Mouse (Mus musculus): ENCODE measurements around the gene Hpn. TPM values are rescaled to one million over a fixed set of nuclear protein-coding genes. Genes with fewer than 3 reads are reported as not detected.

Hpn gene
- total and polyA plus RNA-seq, 3 experiments: 0.87 TPM; not detected in 2

DNA sequence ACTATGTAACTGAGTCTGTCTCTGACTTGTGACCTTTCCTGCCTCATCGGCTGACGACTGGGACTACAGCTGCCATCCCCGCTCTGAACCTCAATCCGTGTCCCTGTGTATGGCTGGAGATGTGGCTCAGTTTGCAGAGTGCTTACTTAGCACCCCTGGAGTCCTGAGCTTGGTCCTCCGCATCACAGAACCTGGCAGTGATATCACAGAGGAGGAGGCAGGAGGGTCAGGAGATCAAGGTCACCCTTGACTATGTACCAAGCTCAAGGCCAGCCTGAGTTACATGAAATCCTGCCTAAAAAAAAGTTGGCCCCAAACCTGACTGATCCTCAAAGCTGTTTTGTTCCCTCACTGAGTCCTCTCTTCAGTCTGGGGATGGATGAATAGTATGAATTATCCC lies 57.4 kb downstream of the Hpn start:
- DNase-seq (ENCODE audit: low spot score) (no peak), ATAC-seq (ENCODE audit: extremely low read depth, insufficient number of reproducible peaks, low FRiP score, poor library complexity, severe bottlenecking) (no peak)
- Histone ChIP-seq H3K9me3 (replicated peaks) (peaks cover 46% of the 10 kb centered on the region), H3K27me3 (ENCODE audit: insufficient read depth, low read length) (no peaks in the 10 kb centered on the region), H3K4me1 (ENCODE audit: insufficient read depth, low read depth, low read length) (no peaks in the 10 kb centered on the region), H3K36me3 (replicated peaks) (no peaks in the 10 kb centered on the region), H3K4me3 (ENCODE audit: low read depth, low read length) (no peak overlapping the region)
- TF ChIP-seq GATA1 (IDR thresholded peaks at IDR 0.05; ENCODE audit: borderline replicate concordance, low read length) (no peak), GATA2 (IDR thresholded peaks at IDR 0.05; ENCODE audit: borderline replicate concordance, low read depth, low read length) (no peak), TAL1 (conservative IDR thresholded peaks at IDR 0.05; ENCODE audit: low read depth, low read length) (no peak), POLR2AphosphoS5 (IDR thresholded peaks at IDR 0.05; ENCODE audit: insufficient replicate concordance, low read depth, low read length) (no peak), CTCF (IDR thresholded peaks at IDR 0.05; ENCODE audit: low read depth, low read length) (no peak)

GRCm38 (mm10) chr7:31057071-31057470 lies 58.0 kb downstream of the Hpn start, which contains the start of gene Fxyd1:
Gene Fxyd1, minus strand, starts transcription at chr7:31057199.
- DNase-seq (ENCODE audit: low spot score) (no peak), ATAC-seq (ENCODE audit: extremely low read depth, insufficient number of reproducible peaks, low FRiP score, poor library complexity, severe bottlenecking) (no peak)
- H3K36me3 ChIP-seq (replicated peaks): no peaks in the 10 kb centered on the region
- peaks cover 48% of the 10 kb centered on the region for H3K9me3 ChIP-seq (replicated peaks)
- no peaks in the 10 kb centered on the region for H3K27me3 ChIP-seq (ENCODE audit: insufficient read depth, low read length)
- H3K4me1 ChIP-seq (ENCODE audit: insufficient read depth, low read depth, low read length): no peaks in the 10 kb centered on the region
- H3K4me3 ChIP-seq (ENCODE audit: low read depth, low read length): no peak within 1 kb of the TSS
- TF ChIP-seq CTCF (IDR thresholded peaks at IDR 0.05; ENCODE audit: low read depth, low read length) (no peak), POLR2AphosphoS5 (IDR thresholded peaks at IDR 0.05; ENCODE audit: insufficient replicate concordance, low read depth, low read length) (no peak), TAL1 (conservative IDR thresholded peaks at IDR 0.05; ENCODE audit: low read depth, low read length) (no peak), GATA2 (IDR thresholded peaks at IDR 0.05; ENCODE audit: borderline replicate concordance, low read depth, low read length) (no peak), GATA1 (IDR thresholded peaks at IDR 0.05; ENCODE audit: borderline replicate concordance, low read length) (no peak)

DNA sequence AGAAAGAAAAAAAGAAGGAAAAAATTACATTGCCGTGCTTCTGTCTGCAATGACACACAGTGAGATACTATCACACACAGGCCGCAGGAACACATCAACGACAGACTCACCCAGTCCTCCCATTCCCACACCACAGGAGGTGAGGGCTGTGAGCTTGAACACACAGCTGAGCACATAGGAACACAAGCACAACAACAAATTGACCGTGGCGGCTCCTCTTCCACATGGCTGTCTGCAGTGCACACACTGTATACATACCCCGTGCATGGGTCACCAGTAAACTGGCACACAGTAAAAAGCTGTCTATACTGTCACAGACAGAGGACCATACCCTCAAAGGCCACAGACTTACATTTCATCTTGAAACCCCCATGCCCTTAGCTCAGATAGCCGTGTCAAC lies 58.6 kb downstream of the Hpn start:
- no peak overlapping the region for H3K4me3 ChIP-seq (ENCODE audit: low read depth, low read length)
- TF ChIP-seq CTCF (IDR thresholded peaks at IDR 0.05; ENCODE audit: low read depth, low read length) (no peak), GATA1 (IDR thresholded peaks at IDR 0.05; ENCODE audit: borderline replicate concordance, low read length) (no peak), POLR2AphosphoS5 (IDR thresholded peaks at IDR 0.05; ENCODE audit: insufficient replicate concordance, low read depth, low read length) (no peak), TAL1 (conservative IDR thresholded peaks at IDR 0.05; ENCODE audit: low read depth, low read length) (no peak), GATA2 (IDR thresholded peaks at IDR 0.05; ENCODE audit: borderline replicate concordance, low read depth, low read length) (no peak)
- DNase-seq (ENCODE audit: low spot score) (no peak), ATAC-seq (ENCODE audit: extremely low read depth, insufficient number of reproducible peaks, low FRiP score, poor library complexity, severe bottlenecking) (no peak)
- H3K27me3 ChIP-seq (ENCODE audit: insufficient read depth, low read length): peaks cover 4% of the 10 kb centered on the region; the same call in 1 of the 2 replicates
- H3K36me3 ChIP-seq (replicated peaks): no peaks in the 10 kb centered on the region
- peaks cover 52% of the 10 kb centered on the region for H3K9me3 ChIP-seq (replicated peaks)
- H3K4me1 ChIP-seq (ENCODE audit: insufficient read depth, low read depth, low read length): no peaks in the 10 kb centered on the region

DNA sequence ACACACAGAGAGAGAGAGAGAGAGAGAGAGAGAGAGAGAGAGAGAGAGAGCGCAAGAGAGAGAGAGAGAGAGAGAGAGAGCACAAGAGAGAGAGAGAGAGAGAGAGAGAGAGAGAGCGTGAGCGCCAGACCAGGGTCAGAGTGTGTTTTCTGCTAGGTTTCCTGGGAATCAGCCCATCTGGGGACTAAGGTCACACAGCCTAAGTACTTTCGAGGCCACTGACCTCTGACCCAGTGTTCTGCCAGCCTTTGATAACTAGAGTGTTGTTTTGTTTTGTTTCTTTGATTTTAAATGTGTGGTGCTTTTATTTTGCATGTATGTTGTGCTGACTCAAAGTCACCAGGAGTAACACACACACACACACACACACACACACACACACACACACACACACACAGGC lies 59.2 kb downstream of the Hpn start:
- Histone ChIP-seq H3K9me3 (replicated peaks) (peaks cover 53% of the 10 kb centered on the region), H3K4me1 (ENCODE audit: insufficient read depth, low read depth, low read length) (no peaks in the 10 kb centered on the region), H3K36me3 (replicated peaks) (no peaks in the 10 kb centered on the region), H3K27me3 (ENCODE audit: insufficient read depth, low read length) (peaks cover 4% of the 10 kb centered on the region; the same call in 1 of the 2 replicates), H3K4me3 (ENCODE audit: low read depth, low read length) (no peak overlapping the region)
- ATAC-seq (ENCODE audit: extremely low read depth, insufficient number of reproducible peaks, low FRiP score, poor library complexity, severe bottlenecking) (no peak), DNase-seq (ENCODE audit: low spot score) (no peak)
- TF ChIP-seq GATA1 (IDR thresholded peaks at IDR 0.05; ENCODE audit: borderline replicate concordance, low read length): no peak
- TF ChIP-seq POLR2AphosphoS5 (IDR thresholded peaks at IDR 0.05; ENCODE audit: insufficient replicate concordance, low read depth, low read length): no peak
- no peak for TF ChIP-seq CTCF (IDR thresholded peaks at IDR 0.05; ENCODE audit: low read depth, low read length)
- no peak for TF ChIP-seq TAL1 (conservative IDR thresholded peaks at IDR 0.05; ENCODE audit: low read depth, low read length)
- TF ChIP-seq GATA2 (IDR thresholded peaks at IDR 0.05; ENCODE audit: borderline replicate concordance, low read depth, low read length): no peak

DNA sequence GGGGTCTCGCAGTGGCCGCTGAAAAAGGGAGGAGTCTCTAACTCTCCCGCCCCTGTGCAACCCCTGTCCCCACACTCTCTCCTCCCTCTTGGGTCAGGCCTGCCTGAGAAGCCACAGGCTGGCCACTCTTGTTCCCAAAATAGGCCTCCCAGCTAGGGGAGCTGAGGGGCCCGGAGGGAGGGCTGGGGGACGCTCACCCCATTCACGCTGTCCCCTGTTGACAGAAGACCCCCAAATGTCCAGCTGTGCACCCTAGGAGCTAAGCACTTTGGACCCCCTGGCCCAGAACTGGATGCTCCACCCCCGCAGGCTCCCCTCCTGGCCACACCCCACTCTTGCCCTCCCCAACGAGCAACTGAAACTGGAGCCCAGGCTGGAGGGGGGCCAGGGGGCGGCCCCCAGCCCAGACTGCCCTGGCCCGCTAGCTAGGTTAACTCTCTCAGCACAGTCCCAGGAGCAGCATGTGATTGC lies 59.7 kb downstream of the Hpn start:
- ATAC-seq (ENCODE audit: extremely low read depth, insufficient number of reproducible peaks, low FRiP score, poor library complexity, severe bottlenecking): no peak
- no peak for DNase-seq (ENCODE audit: low spot score)
- H3K36me3 ChIP-seq (replicated peaks): no peaks in the 10 kb centered on the region
- H3K27me3 ChIP-seq (ENCODE audit: insufficient read depth, low read length): peaks cover 4% of the 10 kb centered on the region; the same call in 1 of the 2 replicates
- no peaks in the 10 kb centered on the region for H3K4me1 ChIP-seq (ENCODE audit: insufficient read depth, low read depth, low read length)
- TF ChIP-seq POLR2AphosphoS5 (IDR thresholded peaks at IDR 0.05; ENCODE audit: insufficient replicate concordance, low read depth, low read length): no peak
- H3K9me3 ChIP-seq (replicated peaks): peaks cover 51% of the 10 kb centered on the region
- no peak overlapping the region for H3K4me3 ChIP-seq (ENCODE audit: low read depth, low read length)

DNA sequence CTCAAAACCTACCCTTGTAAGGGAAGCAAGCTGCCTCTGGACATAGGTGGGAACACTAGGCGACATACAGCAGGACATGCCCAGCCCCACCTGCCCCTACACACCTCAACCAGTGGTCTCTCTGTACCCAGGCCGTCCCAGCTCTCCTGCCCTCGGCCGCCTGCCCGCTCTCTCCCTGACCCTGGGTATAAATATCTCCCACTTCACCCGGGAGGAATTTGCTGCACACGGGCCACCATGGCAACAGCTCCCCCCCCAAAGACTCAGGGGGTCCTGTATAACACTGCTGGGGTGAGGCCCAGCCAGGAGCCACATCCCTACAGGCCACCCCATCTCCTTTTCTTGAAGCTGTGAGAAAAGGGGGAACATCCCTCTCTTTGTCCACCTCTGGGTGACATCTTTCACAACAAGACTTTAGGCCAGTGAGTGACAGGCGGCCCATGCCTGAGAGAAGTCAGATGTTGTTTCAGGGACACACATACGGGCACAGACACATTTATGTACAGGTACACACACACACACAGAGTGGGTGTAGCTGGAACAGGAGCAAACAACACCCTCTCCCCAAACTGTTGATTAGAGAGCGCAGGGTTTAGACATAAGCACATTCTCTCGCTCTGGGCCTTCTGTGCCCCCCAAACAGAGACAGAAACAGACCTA lies 60.3 kb downstream of the Hpn start:
- no peak overlapping the region for H3K4me3 ChIP-seq (ENCODE audit: low read depth, low read length)
- peaks cover 4% of the 10 kb centered on the region; the same call in 1 of the 2 replicates for H3K27me3 ChIP-seq (ENCODE audit: insufficient read depth, low read length)
- H3K4me1 ChIP-seq (ENCODE audit: insufficient read depth, low read depth, low read length): no peaks in the 10 kb centered on the region
- TF ChIP-seq POLR2AphosphoS5 (IDR thresholded peaks at IDR 0.05; ENCODE audit: insufficient replicate concordance, low read depth, low read length) (no peak), GATA1 (IDR thresholded peaks at IDR 0.05; ENCODE audit: borderline replicate concordance, low read length) (no peak), GATA2 (IDR thresholded peaks at IDR 0.05; ENCODE audit: borderline replicate concordance, low read depth, low read length) (no peak), TAL1 (conservative IDR thresholded peaks at IDR 0.05; ENCODE audit: low read depth, low read length) (no peak), CTCF (IDR thresholded peaks at IDR 0.05; ENCODE audit: low read depth, low read length) (no peak)
- H3K36me3 ChIP-seq (replicated peaks): no peaks in the 10 kb centered on the region
- peaks cover 49% of the 10 kb centered on the region for H3K9me3 ChIP-seq (replicated peaks)
- DNase-seq (ENCODE audit: low spot score) (no peak), ATAC-seq (ENCODE audit: extremely low read depth, insufficient number of reproducible peaks, low FRiP score, poor library complexity, severe bottlenecking) (no peak)

All from G1E (cell line).